Mouse (Mus musculus) thymus, adult 2 months (tissue): ENCODE measurements around the gene Sptlc2.

Source experiments
- CTCF ChIP-seq: fragments of 200-500 bp; IDR thresholded peaks from 2 replicates; pipeline ENCODE4 v1.5.1; 2012; ENCODE audit warnings: mild to moderate bottlenecking, control low read depth, low read length, moderate library complexity, borderline replicate concordance; ENCODE audit not compliant: control insufficient read depth, poor library complexity, insufficient read depth; ENCODE audit errors: extremely low read depth
- POLR2A ChIP-seq: fragments of 200-500 bp; IDR thresholded peaks from 2 replicates; pipeline ENCODE4 v1.6.1; 2012; ENCODE audit warnings: mild to moderate bottlenecking, low read length, control low read depth, moderate library complexity; ENCODE audit not compliant: control insufficient read depth, poor library complexity, insufficient read depth; ENCODE audit errors: extremely low read depth

DNA sequence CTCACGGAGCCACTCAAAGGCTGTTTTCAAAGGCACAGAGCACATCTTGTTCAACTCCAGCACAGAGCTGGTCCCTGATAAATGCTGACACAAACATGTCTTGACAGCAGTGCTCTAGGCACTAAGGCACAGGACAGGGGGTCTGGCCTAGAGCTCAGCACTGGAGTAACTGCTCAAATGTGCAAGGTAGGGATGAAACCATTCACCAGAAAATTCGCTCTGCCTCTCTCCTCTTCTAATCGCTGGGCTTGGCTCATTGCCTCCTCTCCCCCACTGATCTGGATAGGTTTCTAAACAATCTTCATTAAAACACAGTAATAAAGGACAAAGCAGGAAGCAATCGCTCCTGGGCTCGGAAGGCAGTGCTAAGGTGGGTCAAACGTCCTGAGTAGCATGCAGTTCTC lies 57.1 kb downstream of the Sptlc2 start:
- TF ChIP-seq POLR2A (no peak), CTCF (no peak)
